Mouse (Mus musculus) lung, postnatal 0 days (tissue): ENCODE data around the gene Zbtb25. TPM values are rescaled to one million over a fixed set of nuclear protein-coding genes. Genes with fewer than 3 reads are reported as not detected.

ENCODE experiments used
- ATAC-seq: fragments of 200-750 bp; cut with Nextera tagmentation; 2 replicates; pipeline ENCODE4 v1.8.0; 2017; ENCODE audit warnings: moderate library complexity
- DNase-seq: peaks from one replicate; pipeline ENCODE4 v3.0.0-alpha.2; 2016; ENCODE audit warnings: low spot score
- H3K27ac ChIP-seq: fragments of 300-500 bp; sonication (generic); 2 replicates; pipeline ENCODE4 v1.5.1; 2014; ENCODE audit warnings: antibody characterized with exemption, mild to moderate bottlenecking, low read length, mixed read lengths
- H3K27me3 ChIP-seq: fragments of 300-500 bp; sonication (generic); replicated peaks from 2 replicates; pipeline ENCODE4 v1.6.1; 2014; ENCODE audit warnings: low read length, mixed read lengths; ENCODE audit not compliant: insufficient read depth
- H3K36me3 ChIP-seq: fragments of 300-500 bp; sonication (generic); 2 replicates; pipeline ENCODE4 v1.6.1; 2014; ENCODE audit warnings: low read length, mixed read lengths; ENCODE audit not compliant: insufficient read depth
- H3K4me1 ChIP-seq: fragments of 300-500 bp; sonication (generic); 2 replicates; pipeline ENCODE4 v1.6.1; 2014; ENCODE audit warnings: antibody characterized with exemption, low read depth, low read length, mixed read lengths; ENCODE audit not compliant: insufficient read depth
- H3K4me2 ChIP-seq: fragments of 300-500 bp; sonication (generic); replicated peaks from 2 replicates; pipeline ENCODE4 v1.6.1; 2014; ENCODE audit warnings: low read depth, mild to moderate bottlenecking, low read length, moderate library complexity, mixed read lengths
- H3K4me3 ChIP-seq: fragments of 300-500 bp; sonication (generic); 2 replicates; pipeline ENCODE4 v1.5.1; 2014; ENCODE audit warnings: low read depth, low read length
- H3K9ac ChIP-seq: fragments of 300-500 bp; sonication (generic); replicated peaks from 2 replicates; pipeline ENCODE4 v1.6.1; 2014; ENCODE audit warnings: low read depth, mild to moderate bottlenecking
- H3K9me3 ChIP-seq: fragments of 300-500 bp; sonication (generic); 2 replicates; pipeline ENCODE4 v1.6.1; 2016; ENCODE audit warnings: low read length, mixed read lengths
- CTCF ChIP-seq: IDR thresholded peaks from 2 replicates; pipeline ENCODE4 v1.5.1; 2016; ENCODE audit warnings: antibody characterized with exemption, mild to moderate bottlenecking
- EP300 ChIP-seq: IDR thresholded peaks from 2 replicates; pipeline ENCODE4 v1.6.1; 2016; ENCODE audit warnings: antibody characterized with exemption, mild to moderate bottlenecking, control low read depth
- WGBS: fragments of 180-500 bp; shearing (Covaris S2); extraction: QIAGEN DNeasy Blood & Tissue Kit; methylation state at CpG from one replicate; pipeline ENCODE4 v1.1.7; 2014; 5-methylcytosine and 5-hydroxymethylcytosine counted together
- polyA plus RNA-seq: library from polyadenylated mRNA; unstranded; fragments of >200 nt; fragmentation: Nextera tagmentation; extraction: Ambion mirVana; gene quantifications from 2 replicates; pipeline ENCODE4 v1.2.1, GENCODE M21; 2015

Zbtb25 gene
- polyA plus RNA-seq, 1 experiment from 2014 or later: 7.5 TPM

DNA sequence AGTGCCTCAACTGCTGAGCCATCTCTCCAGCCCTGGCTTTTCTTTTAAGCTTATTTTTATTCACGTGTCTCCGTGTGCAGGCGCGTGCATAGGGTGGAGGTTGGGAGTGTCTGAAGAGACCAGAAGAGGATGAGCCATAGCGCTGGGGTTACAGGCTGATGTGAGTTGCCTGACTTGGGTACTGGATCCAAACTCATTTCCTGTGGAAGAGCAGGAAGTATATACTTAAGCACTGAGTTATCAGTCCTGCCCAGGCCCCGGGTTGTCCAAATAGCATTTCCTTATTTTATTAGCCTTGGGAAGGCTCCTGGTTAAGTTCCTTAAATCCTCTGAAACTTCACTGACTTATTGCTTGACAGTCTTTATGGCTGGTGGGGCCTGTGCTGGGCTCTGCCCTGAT is 59.4 kb downstream of the Zbtb25 start:
- Histone ChIP-seq H3K27me3 (no peaks in the 10 kb centered on the region), H3K9ac (no peak overlapping the region), H3K4me3 (no peak overlapping the region), H3K9me3 (no peaks in the 10 kb centered on the region), H3K27ac (peak overlapping the region; percentile 57; the same call in 1 of the 2 replicates), H3K4me1 (peaks cover 16% of the 10 kb centered on the region; the same call in 1 of the 2 replicates), H3K36me3 (peaks cover 6% of the 10 kb centered on the region; the same call in 1 of the 2 replicates), H3K4me2 (no peak overlapping the region)
- peak; percentile 62 for DNase-seq
- peak; percentile 43 for ATAC-seq
- TF ChIP-seq EP300 (peak; percentile 82), CTCF (no peak)
- WGBS: 64% methylated on average over 6 of the region's 6 CpGs

DNA sequence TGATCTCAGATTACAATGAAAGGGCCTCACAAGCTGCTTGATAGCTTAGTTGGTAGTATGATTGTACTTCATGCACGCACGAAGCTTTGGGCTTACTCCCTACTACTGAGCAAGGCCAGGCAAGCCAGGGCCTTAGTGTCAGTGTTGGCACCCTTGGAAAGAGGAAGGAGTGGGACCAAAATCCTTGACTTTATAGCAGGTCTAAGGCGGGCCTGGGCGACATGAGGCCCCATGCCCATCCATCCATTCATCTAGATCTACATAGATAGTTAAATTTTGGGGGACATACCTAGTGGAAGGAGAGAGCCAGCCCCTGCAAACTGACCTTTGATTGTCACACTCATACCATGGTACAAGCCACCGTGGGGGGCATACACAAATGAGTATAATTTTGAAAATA is 61.0 kb downstream of the Zbtb25 start:
- DNase-seq: no peak
- Histone ChIP-seq H3K4me2 (no peak overlapping the region), H3K27ac (peak overlapping the region; percentile 77; the same call in 1 of the 2 replicates), H3K4me1 (peaks cover 16% of the 10 kb centered on the region; the same call in 1 of the 2 replicates), H3K4me3 (no peak overlapping the region), H3K27me3 (no peaks in the 10 kb centered on the region), H3K9me3 (no peaks in the 10 kb centered on the region), H3K36me3 (0 out of 2 replicates have a peak, but pooled peaks cover 2% of the 10 kb centered on the region), H3K9ac (no peak overlapping the region)
- 76% methylated on average over 5 of the region's 5 CpGs for WGBS
- no peak for ATAC-seq
- TF ChIP-seq CTCF: no peak
- TF ChIP-seq EP300: no peak

DNA sequence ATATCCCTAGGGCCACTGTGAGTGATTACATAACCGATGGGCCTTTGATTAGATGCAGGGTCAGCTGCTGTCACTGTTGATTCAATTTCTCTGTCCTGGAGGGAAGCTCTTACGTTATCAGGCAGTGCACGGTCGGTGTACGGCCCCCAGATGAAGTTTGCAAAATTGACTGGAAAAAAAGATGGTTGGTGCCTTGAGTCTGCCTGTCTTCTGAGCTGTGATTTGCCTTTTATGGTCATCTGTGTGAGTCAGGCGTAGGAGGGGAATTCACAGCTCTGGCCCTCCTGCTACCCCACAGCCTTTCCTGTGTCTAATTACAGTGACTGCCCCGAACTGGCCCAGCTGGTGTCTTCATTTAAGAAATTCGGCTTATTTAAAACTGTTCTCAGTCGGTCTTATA is 61.4 kb downstream of the Zbtb25 start:
- TF ChIP-seq CTCF (no peak), EP300 (no peak)
- Histone ChIP-seq H3K9me3 (no peaks in the 10 kb centered on the region), H3K4me3 (no peak overlapping the region), H3K36me3 (no peaks in the 10 kb centered on the region), H3K27ac (peak overlapping the region; percentile 77; the same call in 1 of the 2 replicates), H3K9ac (peak overlapping the region; percentile 13; the same call in 1 of the 2 replicates), H3K4me2 (no peak overlapping the region), H3K27me3 (no peaks in the 10 kb centered on the region), H3K4me1 (peaks cover 16% of the 10 kb centered on the region; the same call in 1 of the 2 replicates)
- ATAC-seq (peak; percentile 56), DNase-seq (peak; percentile 77)
- 25% methylated on average over 9 of the region's 9 CpGs for WGBS

DNA sequence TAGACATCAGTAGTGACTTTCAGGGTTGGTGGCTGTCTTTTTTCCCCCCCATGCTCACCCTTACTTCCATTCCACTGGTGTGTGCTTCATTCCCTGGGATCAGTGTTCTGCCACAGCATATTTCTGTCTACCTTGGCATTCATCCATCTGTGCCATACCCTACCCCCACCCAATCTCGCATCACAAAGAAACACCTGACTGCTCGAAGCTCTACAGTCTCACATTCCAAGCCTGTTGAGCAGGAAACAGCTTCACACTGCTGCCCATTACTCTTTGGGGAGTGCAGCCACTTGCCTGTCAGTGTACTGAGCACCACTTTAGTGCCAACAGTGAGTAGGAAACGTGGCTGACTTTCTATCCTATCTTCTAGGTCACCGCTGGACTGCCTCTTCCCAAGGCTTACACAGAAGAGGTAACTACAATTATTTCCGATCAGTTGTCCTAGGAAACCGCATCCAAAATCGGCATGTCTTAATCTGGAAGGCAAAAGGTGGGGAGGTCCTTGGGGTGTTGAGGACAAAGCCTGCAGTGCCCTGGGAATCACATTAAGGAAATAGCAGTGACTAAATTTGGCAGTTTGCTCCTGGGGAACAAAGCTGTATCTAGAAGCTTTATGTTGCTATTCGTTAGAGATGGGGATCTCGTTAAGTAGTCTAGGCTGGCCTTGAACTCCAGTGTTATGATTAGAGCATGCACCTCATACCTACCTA is 62.4 kb downstream of the Zbtb25 start:
- Histone ChIP-seq H3K9ac (0 out of 2 replicates have a peak overlapping the region, but pooled peaks have one; percentile 13), H3K9me3 (no peaks in the 10 kb centered on the region), H3K4me3 (no peak overlapping the region), H3K36me3 (no peaks in the 10 kb centered on the region), H3K27me3 (no peaks in the 10 kb centered on the region), H3K4me2 (peak overlapping the region; percentile 23; the same call in 1 of the 2 replicates), H3K27ac (peak overlapping the region; percentile 77), H3K4me1 (peaks cover 16% of the 10 kb centered on the region; the same call in 1 of the 2 replicates)
- peak; percentile 77 for DNase-seq
- WGBS: 57% methylated on average over 9 of the region's 9 CpGs
- peak; percentile 78 for ATAC-seq
- TF ChIP-seq CTCF: no peak
- TF ChIP-seq EP300: peak; percentile 86

DNA sequence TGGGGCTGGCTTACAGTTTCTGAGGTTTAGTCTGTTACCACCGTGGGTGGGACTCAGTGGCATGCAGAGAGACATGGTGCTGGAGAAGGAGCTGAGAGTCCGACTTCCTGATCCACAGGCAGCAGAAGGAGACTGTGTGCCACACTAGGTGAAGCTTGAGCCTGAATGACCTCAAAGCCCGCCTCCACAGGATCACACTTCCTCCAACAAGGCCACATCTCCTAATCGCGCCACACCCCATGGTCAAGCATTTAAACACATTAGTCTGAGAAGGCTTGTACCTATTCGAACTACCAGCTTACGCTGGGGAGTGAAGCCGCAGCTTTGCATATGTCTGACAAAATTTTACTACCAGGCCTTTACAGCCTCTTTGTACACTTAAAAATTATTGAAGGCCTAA is 64.3 kb downstream of the Zbtb25 start:
- Histone ChIP-seq H3K36me3 (no peaks in the 10 kb centered on the region), H3K4me2 (no peak overlapping the region), H3K4me3 (no peak overlapping the region), H3K27ac (0 out of 2 replicates have a peak overlapping the region, but pooled peaks have one; percentile 1), H3K9ac (no peak overlapping the region), H3K27me3 (no peaks in the 10 kb centered on the region), H3K9me3 (no peaks in the 10 kb centered on the region), H3K4me1 (peaks cover 5% of the 10 kb centered on the region; the same call in 1 of the 2 replicates)
- TF ChIP-seq CTCF (no peak), EP300 (no peak)
- 72% methylated on average over 8 of the region's 8 CpGs for WGBS
- DNase-seq (peak; percentile 36), ATAC-seq (no peak)

DNA sequence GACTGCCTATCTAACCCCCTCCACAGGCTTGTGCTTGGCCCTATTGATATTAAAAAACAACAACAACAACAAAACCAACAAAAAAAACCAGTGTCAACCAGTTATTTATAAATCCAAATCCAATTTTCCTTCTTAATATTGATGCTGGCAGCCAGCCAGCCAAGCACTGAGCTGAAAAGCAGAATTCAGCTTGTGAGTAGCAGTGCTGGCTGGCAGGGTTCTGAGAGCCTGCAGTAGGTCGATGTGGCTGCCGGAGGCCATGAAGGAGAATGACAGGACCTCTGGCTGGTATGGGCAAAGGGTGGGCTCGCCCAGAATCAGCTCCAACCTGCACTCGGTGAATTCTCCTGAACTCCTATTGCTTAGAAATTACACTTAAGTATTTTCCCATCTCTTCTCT is 65.2 kb downstream of the Zbtb25 start:
- 0 out of 2 replicates have a peak overlapping the region, but pooled peaks have one; percentile 43 for H3K27ac ChIP-seq
- no peaks in the 10 kb centered on the region for H3K36me3 ChIP-seq
- H3K9ac ChIP-seq: no peak overlapping the region
- ATAC-seq (no peak), DNase-seq (no peak)
- H3K4me2 ChIP-seq: no peak overlapping the region
- no peaks in the 10 kb centered on the region for H3K9me3 ChIP-seq
- WGBS: 60% methylated on average over 4 of the region's 4 CpGs
- no peak overlapping the region for H3K4me3 ChIP-seq
- H3K27me3 ChIP-seq: no peaks in the 10 kb centered on the region
- H3K4me1 ChIP-seq: peaks cover 4% of the 10 kb centered on the region; the same call in 1 of the 2 replicates
- TF ChIP-seq EP300: no peak
- TF ChIP-seq CTCF: no peak
